Mouse (Mus musculus) heart, embryonic 15.5 days (tissue): Measurements from ENCODE around the gene Utrn. TPM values are rescaled to one million over a fixed set of nuclear protein-coding genes. Genes with fewer than 3 reads are reported as not detected.
A peak's percentile ranks its signal among the peaks of the same experiment; 100 is the strongest.

Experiments
- ATAC-seq: fragments of 200-750 bp; cut with Nextera tagmentation; replicated peaks from 2 replicates; pipeline ENCODE4 v1.8.0; 2017; ENCODE audit warnings: low read depth, moderate TSS enrichment; ENCODE audit not compliant: insufficient number of reproducible peaks, insufficient read depth, low FRiP score
- H3K27ac ChIP-seq: fragments of 300-500 bp; sonication (generic); 2 replicates; pipeline ENCODE4 v1.5.1; 2015; ENCODE audit warnings: mild to moderate bottlenecking, inconsistent platforms
- H3K27me3 ChIP-seq: fragments of 300-500 bp; sonication (generic); 2 replicates; pipeline ENCODE4 v1.6.1; 2015; ENCODE audit warnings: inconsistent platforms
- H3K36me3 ChIP-seq: fragments of 300-500 bp; sonication (generic); 2 replicates; pipeline ENCODE4 v1.6.1; 2015; ENCODE audit warnings: mild to moderate bottlenecking, inconsistent platforms
- H3K4me1 ChIP-seq: fragments of 300-500 bp; sonication (generic); replicated peaks from 2 replicates; pipeline ENCODE4 v1.6.1; 2015; ENCODE audit warnings: inconsistent platforms
- H3K4me2 ChIP-seq: fragments of 300-500 bp; sonication (generic); 2 replicates; pipeline ENCODE4 v1.6.1; 2015; ENCODE audit warnings: inconsistent platforms, mild to moderate bottlenecking, moderate library complexity
- H3K4me3 ChIP-seq: fragments of 300-500 bp; sonication (generic); 2 replicates; pipeline ENCODE4 v1.5.1; 2015; ENCODE audit warnings: mild to moderate bottlenecking, inconsistent platforms
- H3K9ac ChIP-seq: fragments of 300-500 bp; sonication (generic); 2 replicates; pipeline ENCODE4 v1.6.1; 2015; ENCODE audit warnings: mild to moderate bottlenecking, inconsistent platforms
- H3K9me3 ChIP-seq: fragments of 300-500 bp; sonication (generic); replicated peaks from 2 replicates; pipeline ENCODE4 v1.6.1; 2016; ENCODE audit warnings: inconsistent platforms
- WGBS: fragments of 180-500 bp; shearing (Covaris S2); methylation state at CpG from one replicate; pipeline ENCODE4 v1.1.7; 2015; ENCODE audit warnings: mixed read lengths; 5-methylcytosine and 5-hydroxymethylcytosine counted together
- polyA plus RNA-seq: library from polyadenylated mRNA; unstranded; fragments of >200 nt; fragmentation: Nextera tagmentation; extraction: Ambion mirVana; gene quantifications from 2 replicates; pipeline ENCODE4 v1.2.1, GENCODE M21; 2015

Gene Utrn
- polyA plus RNA-seq, 1 experiment from 2014 or later, result 58.8 TPM

DNA sequence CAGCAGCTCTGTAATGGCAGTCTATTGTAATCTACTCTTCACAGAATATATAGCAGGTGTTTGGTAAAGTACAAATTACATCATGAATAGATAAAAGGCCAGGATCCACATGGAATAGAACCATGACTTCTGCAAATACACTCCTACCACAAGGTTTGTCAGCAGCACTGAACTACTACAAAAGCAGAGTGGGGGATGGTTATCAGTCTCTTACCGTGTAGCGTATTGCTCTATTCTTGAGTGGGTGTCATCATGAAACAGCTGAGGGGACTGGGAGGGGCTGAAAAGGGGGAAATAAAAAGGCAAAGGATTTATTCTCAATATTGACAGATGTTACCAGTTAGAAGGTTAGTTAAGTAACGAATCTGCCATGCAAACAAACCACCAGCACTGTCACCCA, 454.2 kb downstream of the Utrn start:
- Histone ChIP-seq H3K9me3 (no peaks in the 10 kb centered on the region), H3K4me2 (no peak overlapping the region), H3K4me3 (no peak overlapping the region), H3K36me3 (0 out of 2 replicates have a peak, but pooled peaks cover 9% of the 10 kb centered on the region), H3K9ac (no peak overlapping the region), H3K27me3 (no peaks in the 10 kb centered on the region), H3K27ac (no peak overlapping the region), H3K4me1 (no peaks in the 10 kb centered on the region; the same call in none of the 2 replicates)
- ATAC-seq, result no peak
- 81% methylated on average over 3 of the region's 3 CpGs for WGBS

GRCm38 (mm10) chr10:12406338-12407110, 462.6 kb downstream of the Utrn start:
- no peak overlapping the region for H3K27ac ChIP-seq
- no peaks in the 10 kb centered on the region for H3K9me3 ChIP-seq
- H3K9ac ChIP-seq, result no peak overlapping the region
- ATAC-seq, result no peak
- H3K4me1 ChIP-seq, result peaks cover 6% of the 10 kb centered on the region
- 84% methylated on average over 12 of the region's 12 CpGs for WGBS
- no peaks in the 10 kb centered on the region for H3K27me3 ChIP-seq
- no peak overlapping the region for H3K4me2 ChIP-seq
- H3K4me3 ChIP-seq, result no peak overlapping the region
- peaks cover 11% of the 10 kb centered on the region; the same call in 1 of the 2 replicates for H3K36me3 ChIP-seq

- Histone ChIP-seq H3K9me3 (no peaks in the 10 kb centered on the region), H3K4me3 (no peak overlapping the region), H3K36me3 (peaks cover 5% of the 10 kb centered on the region; the same call in 1 of the 2 replicates), H3K27me3 (no peaks in the 10 kb centered on the region), H3K27ac (no peak overlapping the region), H3K9ac (no peak overlapping the region), H3K4me1 (peaks cover 12% of the 10 kb centered on the region), H3K4me2 (no peak overlapping the region)
- ATAC-seq, result no peak
- 52% methylated on average over 2 of the region's 2 CpGs for WGBS
Observed at GRCm38 (mm10) chr10:12399450-12399849, 469.7 kb downstream of the Utrn start.

- no peaks in the 10 kb centered on the region for H3K27me3 ChIP-seq
- no peaks in the 10 kb centered on the region for H3K4me1 ChIP-seq
- H3K9me3 ChIP-seq, result no peaks in the 10 kb centered on the region
- no peak for ATAC-seq
- no peak overlapping the region for H3K4me2 ChIP-seq
- H3K36me3 ChIP-seq, result no peaks in the 10 kb centered on the region; the same call in 1 of the 2 replicates
- WGBS, result 97% methylated on average over 1 of the region's 1 CpGs
- no peak overlapping the region for H3K27ac ChIP-seq
- H3K4me3 ChIP-seq, result no peak overlapping the region
- H3K9ac ChIP-seq, result no peak overlapping the region
Observed at GRCm38 (mm10) chr10:12380139-12380538, 489.0 kb downstream of the Utrn start.

DNA sequence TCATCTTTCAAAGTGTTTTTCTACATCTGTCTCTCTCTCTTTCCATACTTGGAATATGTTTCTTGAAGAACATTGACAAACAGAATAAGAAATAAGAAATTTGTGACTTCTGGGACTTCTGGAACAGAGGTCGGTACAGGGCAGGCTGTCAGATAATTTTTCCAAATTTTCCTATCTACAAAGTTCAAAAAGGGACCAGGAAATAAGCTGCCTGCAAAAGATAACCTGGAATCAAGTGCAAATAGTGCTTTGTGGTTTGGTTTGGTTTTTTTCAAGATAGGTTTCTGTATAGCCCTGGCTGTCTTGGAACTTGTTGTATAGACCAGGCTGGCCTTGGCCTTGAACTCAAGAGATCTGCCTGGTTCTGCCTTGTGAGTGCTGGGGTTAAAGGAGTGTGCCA, 490.0 kb downstream of the Utrn start:
- H3K4me2 ChIP-seq, result no peak overlapping the region
- H3K9me3 ChIP-seq, result no peaks in the 10 kb centered on the region
- no peak for ATAC-seq
- H3K27ac ChIP-seq, result no peak overlapping the region
- no peak overlapping the region for H3K9ac ChIP-seq
- H3K4me3 ChIP-seq, result no peak overlapping the region
- H3K27me3 ChIP-seq, result no peaks in the 10 kb centered on the region
- 90% methylated on average over 1 of the region's 1 CpGs for WGBS
- H3K4me1 ChIP-seq, result no peaks in the 10 kb centered on the region
- no peaks in the 10 kb centered on the region for H3K36me3 ChIP-seq

GRCm38 (mm10) chr10:12377727-12378126, 491.4 kb downstream of the Utrn start:
- Histone ChIP-seq H3K9me3 (no peaks in the 10 kb centered on the region), H3K27me3 (no peaks in the 10 kb centered on the region), H3K4me2 (no peak overlapping the region), H3K4me3 (no peak overlapping the region), H3K4me1 (no peaks in the 10 kb centered on the region), H3K9ac (no peak overlapping the region), H3K27ac (no peak overlapping the region), H3K36me3 (no peaks in the 10 kb centered on the region)
- no peak for ATAC-seq
- WGBS, result 63% methylated on average over 3 of the region's 3 CpGs

DNA sequence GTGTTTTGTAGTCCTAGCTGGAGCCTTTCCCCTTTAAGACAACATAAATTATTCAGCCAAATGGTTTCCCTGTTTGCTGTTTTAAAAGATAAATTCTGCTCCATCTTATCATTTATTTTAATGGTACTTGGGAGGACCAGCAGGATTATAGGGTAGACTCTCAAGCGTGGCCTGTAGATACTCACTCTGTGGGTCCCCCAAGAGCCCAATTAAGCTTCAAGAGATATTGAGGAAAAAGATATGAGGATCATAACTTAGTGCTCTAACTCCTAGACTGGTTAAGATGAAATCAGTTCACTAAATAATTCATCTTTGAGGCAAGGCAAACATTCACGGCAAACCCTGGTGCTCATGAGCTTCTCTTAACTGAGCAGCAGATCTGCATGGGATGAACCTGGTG, 493.1 kb downstream of the Utrn start:
- ATAC-seq, result no peak
- 62% methylated on average over 2 of the region's 2 CpGs for WGBS
- H3K9ac ChIP-seq, result no peak overlapping the region
- no peak overlapping the region for H3K4me3 ChIP-seq
- no peak overlapping the region for H3K4me2 ChIP-seq
- no peaks in the 10 kb centered on the region for H3K36me3 ChIP-seq
- no peaks in the 10 kb centered on the region for H3K9me3 ChIP-seq
- H3K27me3 ChIP-seq, result no peaks in the 10 kb centered on the region
- no peaks in the 10 kb centered on the region for H3K4me1 ChIP-seq
- no peak overlapping the region for H3K27ac ChIP-seq

DNA sequence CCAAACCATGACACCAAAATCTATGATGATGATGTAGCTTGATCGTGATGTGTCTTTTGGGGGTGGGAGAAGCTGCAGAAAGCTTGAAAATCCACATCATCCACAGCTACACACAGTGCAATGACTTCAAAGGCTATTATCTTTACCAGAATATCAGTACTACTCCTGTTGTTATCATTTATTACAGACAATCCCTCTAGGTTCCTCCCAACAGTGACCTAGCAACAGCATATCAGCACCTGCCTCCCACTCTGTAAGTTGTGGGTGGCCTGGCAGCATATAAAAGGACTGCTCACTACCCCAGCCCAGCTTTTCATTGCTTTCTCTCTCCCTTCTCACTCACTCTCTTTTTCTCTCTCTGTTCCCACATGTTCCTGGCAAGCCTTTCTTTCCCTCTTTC, 494.4 kb downstream of the Utrn start:
- no peak overlapping the region for H3K4me2 ChIP-seq
- no peak overlapping the region for H3K27ac ChIP-seq
- H3K36me3 ChIP-seq, result no peaks in the 10 kb centered on the region
- no peak overlapping the region for H3K9ac ChIP-seq
- no peaks in the 10 kb centered on the region for H3K4me1 ChIP-seq
- H3K27me3 ChIP-seq, result no peaks in the 10 kb centered on the region
- no peak overlapping the region for H3K4me3 ChIP-seq
- ATAC-seq, result no peak
- no peaks in the 10 kb centered on the region for H3K9me3 ChIP-seq
- WGBS, result 68% methylated on average over 1 of the region's 1 CpGs

GRCm38 (mm10) chr10:12354556-12354955, 514.6 kb downstream of the Utrn start:
- no peaks in the 10 kb centered on the region for H3K36me3 ChIP-seq
- H3K27me3 ChIP-seq, result no peaks in the 10 kb centered on the region
- H3K27ac ChIP-seq, result peak overlapping the region; percentile 89
- peaks cover 8% of the 10 kb centered on the region; the same call in 1 of the 2 replicates for H3K4me1 ChIP-seq
- peak; percentile 85 for ATAC-seq
- H3K4me3 ChIP-seq, result no peak overlapping the region
- H3K9me3 ChIP-seq, result no peaks in the 10 kb centered on the region
- no peak overlapping the region for H3K9ac ChIP-seq
- H3K4me2 ChIP-seq, result no peak overlapping the region
- WGBS, result 34% methylated on average over 4 of the region's 4 CpGs

GRCm38 (mm10) chr10:12354106-12354505, 515.1 kb downstream of the Utrn start:
- H3K4me3 ChIP-seq, result no peak overlapping the region
- 39% methylated on average over 5 of the region's 5 CpGs for WGBS
- no peaks in the 10 kb centered on the region for H3K36me3 ChIP-seq
- peaks cover 8% of the 10 kb centered on the region; the same call in 1 of the 2 replicates for H3K4me1 ChIP-seq
- no peak overlapping the region for H3K4me2 ChIP-seq
- no peak overlapping the region for H3K9ac ChIP-seq
- H3K27ac ChIP-seq, result peak overlapping the region; percentile 89
- H3K27me3 ChIP-seq, result no peaks in the 10 kb centered on the region
- no peaks in the 10 kb centered on the region for H3K9me3 ChIP-seq
- no peak for ATAC-seq

- Histone ChIP-seq H3K27me3 (no peaks in the 10 kb centered on the region), H3K27ac (no peak overlapping the region), H3K9ac (no peak overlapping the region), H3K4me3 (no peak overlapping the region), H3K9me3 (no peaks in the 10 kb centered on the region), H3K4me1 (no peaks in the 10 kb centered on the region), H3K36me3 (no peaks in the 10 kb centered on the region), H3K4me2 (no peak overlapping the region)
- ATAC-seq, result no peak
- WGBS, result 77% methylated on average over 10 of the region's 10 CpGs
Observed at GRCm38 (mm10) chr10:12339704-12340558, 529.2 kb downstream of the Utrn start.
